Comparison of ENCODE assay signal across 9 mouse cellular contexts in the genomic region with DNA sequence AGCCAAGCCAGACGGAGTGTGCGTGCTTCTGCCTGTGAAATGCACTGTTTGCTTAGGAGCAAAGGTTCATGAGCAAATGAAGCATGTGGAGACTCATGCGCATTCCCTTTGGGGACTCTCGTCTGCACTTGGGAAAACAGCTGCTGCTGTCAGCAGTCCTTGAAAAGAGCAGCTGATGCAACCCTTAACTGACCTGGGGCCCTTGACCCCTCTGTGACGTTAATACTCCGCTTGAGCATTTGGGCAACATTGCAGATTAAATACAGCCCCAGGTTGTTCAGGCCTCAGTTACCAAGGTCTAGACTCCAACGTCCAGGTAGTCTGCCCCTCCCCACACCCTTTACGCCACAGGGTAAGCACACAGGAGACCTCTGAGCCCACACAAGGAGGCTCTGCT. TPM values are rescaled to one million over a fixed set of nuclear protein-coding genes. Genes with fewer than 3 reads are reported as not detected.
A peak's percentile ranks its signal among the peaks of the same experiment; 100 is the strongest.
DNase-seq lines count a peak whose midpoint lies in the region; ATAC-seq and TF ChIP-seq lines count a peak whose summit lies in the region.
"Had no signal": no experiment of that assay in that cellular context is flagged by ENCODE, and none has a peak within 500 bp of the region (broad histone marks: within the 10 kb centered on the region; RNA-seq: fewer than 3 reads in every experiment).

No protein-coding gene starts in this region.

- TF ChIP-seq POLR2A in ES-Bruce4 (IDR thresholded peaks at IDR 0.05; ENCODE audit: insufficient read depth, low read length) = no peak
- TF ChIP-seq POLR2A in brain, embryonic 14.5 days (IDR thresholded peaks at IDR 0.05; ENCODE audit: borderline replicate concordance, extremely low read depth, insufficient read depth, insufficient read length, poor library complexity, severe bottlenecking) = no peak

- peaks cover 2% of the 10 kb centered on the region; the same call in 1 of the 2 replicates for H3K27me3 ChIP-seq in ES-Bruce4 (ENCODE audit: control insufficient read depth, insufficient read depth, low read length, poor library complexity, severe bottlenecking)
- 0 out of 2 replicates have a peak, but pooled peaks cover 3% of the 10 kb centered on the region for H3K27me3 ChIP-seq in lung, embryonic 14.5 days (ENCODE audit: insufficient read depth, low read length)

- H3K4me3 ChIP-seq in ES-Bruce4 (ENCODE audit: low read depth, low read length) = no peak overlapping the region
- H3K4me3 ChIP-seq in lung, embryonic 14.5 days (ENCODE audit: low read depth, low read length) = no peak overlapping the region
- H3K4me3 ChIP-seq: heart, embryonic 13.5 days had no signal

- no peak overlapping the region for H3K4me2 ChIP-seq in lung, embryonic 14.5 days
- H3K4me2 ChIP-seq: heart, embryonic 13.5 days had no signal

- peak; percentile 82 for TF ChIP-seq EP300 in ES-Bruce4 (IDR thresholded peaks at IDR 0.05; ENCODE audit: insufficient read depth, low read depth, low read length)

- no peaks in the 10 kb centered on the region for H3K9me3 ChIP-seq in ES-Bruce4 (replicated peaks; ENCODE audit: control insufficient read depth, insufficient read depth, low read length, poor library complexity, severe bottlenecking)
- no peaks in the 10 kb centered on the region for H3K9me3 ChIP-seq in lung, embryonic 14.5 days (ENCODE audit: low read depth, low read length)
- H3K9me3 ChIP-seq: heart, embryonic 13.5 days had no signal

- peak; percentile 70 for ATAC-seq in lung, embryonic 14.5 days (ENCODE audit: insufficient read depth)
- ATAC-seq in granulocyte monocyte progenitor cell, adult 5-6 weeks (replicated peaks; ENCODE audit: poor library complexity, severe bottlenecking) = no peak

- peak; percentile 19 for DNase-seq in brain, embryonic 14.5 days (ENCODE audit: low read depth)
- DNase-seq in kidney, adult 18-20 months = peak; percentile 83
- DNase-seq in lung, embryonic 14.5 days = peak; percentile 51
- DNase-seq in frontal cortex, postnatal 10 days (ENCODE audit: low spot score in 2 of 2) = no peak
- no peak for DNase-seq in spleen, adult 12 weeks (ENCODE audit: low spot score)
- no peak for DNase-seq in thymus, postnatal 25 days

- TF ChIP-seq CTCF in ES-Bruce4 (IDR thresholded peaks at IDR 0.05; ENCODE audit: low read depth, low read length) = no peak
- no peak for TF ChIP-seq CTCF in brain, embryonic 14.5 days (IDR thresholded peaks at IDR 0.05; ENCODE audit: borderline replicate concordance, extremely low read depth, insufficient read depth, insufficient read length)
- TF ChIP-seq CTCF in lung, embryonic 14.5 days (IDR thresholded peaks at IDR 0.05; ENCODE audit: low read depth) = no peak

- H3K27ac ChIP-seq in ES-Bruce4 (ENCODE audit: insufficient read depth, low read length) = no peak overlapping the region
- no peak overlapping the region for H3K27ac ChIP-seq in lung, embryonic 14.5 days (ENCODE audit: low read depth)
- H3K27ac ChIP-seq: heart, embryonic 13.5 days had no signal

- H3K4me1 ChIP-seq in ES-Bruce4 (ENCODE audit: control insufficient read depth, insufficient read depth, low read length) = peaks cover 5% of the 10 kb centered on the region
- H3K4me1 ChIP-seq in lung, embryonic 14.5 days (ENCODE audit: insufficient read depth) = peaks cover 4% of the 10 kb centered on the region; the same call in 1 of the 2 replicates

- H3K36me3 ChIP-seq in ES-Bruce4 (ENCODE audit: control insufficient read depth, insufficient read depth, low read length, poor library complexity, severe bottlenecking) = no peaks in the 10 kb centered on the region
- no peaks in the 10 kb centered on the region for H3K36me3 ChIP-seq in lung, embryonic 14.5 days (ENCODE audit: insufficient read depth)
- H3K36me3 ChIP-seq: heart, embryonic 13.5 days had no signal

- WGBS in lung, embryonic 14.5 days = 27% methylated on average over 8 of the region's 8 CpGs

- no peak overlapping the region for H3K9ac ChIP-seq in ES-Bruce4 (ENCODE audit: low read depth, poor library complexity, severe bottlenecking)
- no peak overlapping the region for H3K9ac ChIP-seq in lung, embryonic 14.5 days
- H3K9ac ChIP-seq: heart, embryonic 13.5 days had no signal

RNA-seq across cellular contexts. Expression of a gene that starts 20.1 kb away (rescaled TPM):
- not detected in 2 replicates for polyA plus RNA-seq in ES-Bruce4 (2011; ENCODE audit: insufficient read depth, insufficient read length, low read depth, missing spikeins)
- 0.08 TPM in 1 of 2 replicates, not detected in the other for polyA plus RNA-seq in brain, embryonic 14.5 days (2012; rRNA removed)
- 0.97 and 1.1 TPM in 2 replicates for polyA plus RNA-seq in lung, embryonic 14.5 days (2014; fragmentation: Nextera tagmentation; extraction: Ambion mirVana)
- total RNA-seq in granulocyte monocyte progenitor cell, adult 5-6 weeks (2014; fragmentation: Nextera tagmentation) = 9.1 and 15.6 TPM in 2 replicates
- 16.6 and 19.3 TPM in 2 replicates for total RNA-seq in granulocyte monocyte progenitor cell, adult 5-6 weeks (2017)

RNA-seq across cellular contexts. Expression of a gene that starts 49.9 kb away (rescaled TPM):
- polyA plus RNA-seq in ES-Bruce4 (2011; ENCODE audit: insufficient read depth, insufficient read length, low read depth, missing spikeins) = 0.59 TPM in 1 of 2 replicates, not detected in the other
- polyA plus RNA-seq in brain, embryonic 14.5 days (2012; rRNA removed) = 0.31 and 0.33 TPM in 2 replicates
- not detected in 2 replicates for polyA plus RNA-seq in lung, embryonic 14.5 days (2014; fragmentation: Nextera tagmentation; extraction: Ambion mirVana)
- not detected in 2 replicates for total RNA-seq in granulocyte monocyte progenitor cell, adult 5-6 weeks (2014; fragmentation: Nextera tagmentation)
- total RNA-seq in granulocyte monocyte progenitor cell, adult 5-6 weeks (2017) = not detected in 2 replicates
- polyA plus RNA-seq: heart, embryonic 13.5 days had no signal

RNA-seq across cellular contexts. Expression of a gene that starts 56.5 kb away (rescaled TPM):
- polyA plus RNA-seq in ES-Bruce4 (2011; ENCODE audit: insufficient read depth, insufficient read length, low read depth, missing spikeins) = 49.9 and 63.6 TPM in 2 replicates
- polyA plus RNA-seq in brain, embryonic 14.5 days (2012; rRNA removed) = 27.2 and 34.0 TPM in 2 replicates
- polyA plus RNA-seq in lung, embryonic 14.5 days (2014; fragmentation: Nextera tagmentation; extraction: Ambion mirVana) = 146 and 156 TPM in 2 replicates
- total RNA-seq in granulocyte monocyte progenitor cell, adult 5-6 weeks (2014; fragmentation: Nextera tagmentation) = 86.8 and 97.6 TPM in 2 replicates
- 61.9 and 91.1 TPM in 2 replicates for total RNA-seq in granulocyte monocyte progenitor cell, adult 5-6 weeks (2017)

Comparison
In these comparisons a context has a peak if more than half of its experiments do, and no peak if none do; other contexts are left out.
1. DNase-seq: peak in brain, embryonic 14.5 days (single experiment), kidney, adult 18-20 months (single experiment) and lung, embryonic 14.5 days (single experiment); none in frontal cortex, postnatal 10 days (0 of 2), spleen, adult 12 weeks (single experiment) and thymus, postnatal 25 days (single experiment).